Mouse (Mus musculus): Measurements from ENCODE around the gene Rbm12. TPM values are rescaled to one million over a fixed set of nuclear protein-coding genes. Genes with fewer than 3 reads are reported as not detected.

The Rbm12 gene
- total and polyA plus RNA-seq, 3 experiments = 9.6 to 36.5 (median 20.7) TPM

DNA sequence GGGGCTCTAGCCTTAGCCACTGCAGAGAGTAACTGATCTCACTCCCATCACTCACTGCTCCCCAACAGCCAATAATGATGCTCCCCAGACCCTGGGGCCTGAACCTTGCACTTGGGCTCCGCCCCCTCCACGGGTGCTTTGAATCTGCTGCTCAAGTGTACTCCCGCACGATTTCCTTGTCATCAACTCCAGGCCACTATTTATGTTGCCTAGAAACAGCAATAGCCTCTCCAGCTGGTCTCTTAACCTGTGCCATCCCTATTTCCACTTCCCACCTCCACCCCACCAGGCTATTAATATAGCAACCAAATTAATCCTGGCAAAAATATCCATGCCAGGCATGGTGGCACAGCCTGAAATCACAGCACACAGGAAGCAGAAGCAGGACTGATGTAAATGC lies 32.1 kb downstream of the Rbm12 start:
- no peaks in the 10 kb centered on the region for H3K79me2 ChIP-seq (replicated peaks; ENCODE audit: control insufficient read depth, extremely low read depth, insufficient read depth, poor library complexity, severe bottlenecking)
- no peak overlapping the region for H3K4me3 ChIP-seq (replicated peaks in 1 of 3; ENCODE audit: low read depth in 2 of 3, low read length in 2 of 3, poor library complexity in 1 of 3)
- DNase-seq (ENCODE audit: extremely low read depth) = no peak
- H3K27ac ChIP-seq (ENCODE audit: insufficient read depth, low read depth) = no peak overlapping the region
- in situ Hi-C loops (cut with MboI; ENCODE audit: low pct_ligation_motif_present, low pct_unique_long_range_greater_than_20kb, low sequenced_read_pairs) = no loop called here
- no peak overlapping the region for H3K4me2 ChIP-seq (ENCODE audit: insufficient read depth, low read depth, poor library complexity, severe bottlenecking)
- no peak overlapping the region for H3K9ac ChIP-seq (ENCODE audit: insufficient read depth, low read depth)
- dilution Hi-C loops (cut with MboI; ENCODE audit: extremely low pct_ligation_motif_present, extremely low pct_unique_long_range_greater_than_20kb, low sequenced_read_pairs) = no loop called here
- TF ChIP-seq CHD2 (IDR thresholded peaks at IDR 0.05; ENCODE audit: low read length) = no peak
- TF ChIP-seq MAZ (IDR thresholded peaks at IDR 0.05; ENCODE audit: low read depth, low read length) = no peak
- TF ChIP-seq E2F4 (IDR thresholded peaks at IDR 0.05; ENCODE audit: insufficient replicate concordance, low read depth, low read length) = no peak
- TF ChIP-seq ZNF384 (IDR thresholded peaks at IDR 0.05; ENCODE audit: low read depth, low read length) = no peak
- no peak for TF ChIP-seq ZKSCAN1 (IDR thresholded peaks at IDR 0.05; ENCODE audit: borderline replicate concordance, low read depth, low read length)
- TF ChIP-seq ZMIZ1 (IDR thresholded peaks at IDR 0.05; ENCODE audit: low read depth, low read length) = no peak
- TF ChIP-seq USF1 (IDR thresholded peaks at IDR 0.05; ENCODE audit: low read depth, low read length) = no peak
- no peak for TF ChIP-seq UBTF (IDR thresholded peaks at IDR 0.05; ENCODE audit: low read depth, low read length)
- TF ChIP-seq KAT2A (IDR thresholded peaks at IDR 0.05; ENCODE audit: insufficient replicate concordance, low read length) = no peak
- TF ChIP-seq TBP (conservative IDR thresholded peaks at IDR 0.05; ENCODE audit: low read depth, low read length) = no peak
- no peak for TF ChIP-seq MEF2A (IDR thresholded peaks at IDR 0.05; ENCODE audit: borderline replicate concordance, low read depth, low read length)
- no peak for TF ChIP-seq IRF4 (IDR thresholded peaks at IDR 0.05; ENCODE audit: low read depth, low read length)
- no peak for TF ChIP-seq RCOR1 (conservative IDR thresholded peaks at IDR 0.05; ENCODE audit: low read depth, low read length)
- TF ChIP-seq MAFK (IDR thresholded peaks at IDR 0.05; ENCODE audit: insufficient replicate concordance, low read length) = no peak
- no peak for TF ChIP-seq BHLHE40 (IDR thresholded peaks at IDR 0.05; ENCODE audit: low read depth, low read length)
- H3K4me1 ChIP-seq (ENCODE audit: control insufficient read depth in 1 of 2, insufficient read depth in 2 of 2) = no peaks in the 10 kb centered on the region
- H3K27me3 ChIP-seq (replicated peaks) = no peaks in the 10 kb centered on the region
- no peaks in the 10 kb centered on the region for H3K9me3 ChIP-seq (replicated peaks; ENCODE audit: low read length)
- H3K36me3 ChIP-seq (replicated peaks in 1 of 2; ENCODE audit: control insufficient read depth in 1 of 2, insufficient read depth in 1 of 2, low read length in 1 of 2) = peaks cover 41 to 58% of the 10 kb centered on the region in 2 experiments

DNA sequence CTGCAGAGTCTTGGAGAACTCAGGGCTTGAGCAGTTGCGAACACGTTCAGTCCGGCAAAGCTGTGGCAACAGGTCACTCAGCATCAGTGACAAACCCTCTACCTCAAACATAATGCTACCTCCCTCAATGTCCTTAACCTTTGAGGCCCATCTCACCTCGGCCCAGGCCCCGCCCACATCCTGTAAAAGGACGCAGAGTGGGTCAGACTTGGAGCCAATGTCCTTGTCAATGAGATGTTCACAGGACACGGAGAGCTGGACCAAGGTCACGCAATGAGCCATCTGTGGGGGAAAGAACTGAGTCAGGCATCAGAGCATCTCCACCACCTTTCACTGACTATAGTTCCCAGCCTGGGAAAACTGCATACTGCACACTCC lies 32.6 kb downstream of the Rbm12 start:
- in situ Hi-C loops (cut with MboI; ENCODE audit: low pct_ligation_motif_present, low pct_unique_long_range_greater_than_20kb, low sequenced_read_pairs) = no loop called here
- TF ChIP-seq NRF1 (IDR thresholded peaks at IDR 0.05; ENCODE audit: low read depth, low read length) (no peak), MAFK (IDR thresholded peaks at IDR 0.05; ENCODE audit: insufficient replicate concordance, low read length) (no peak), JUN (IDR thresholded peaks at IDR 0.05; ENCODE audit: insufficient read depth, low read depth, low read length) (no peak), MYC (IDR thresholded peaks at IDR 0.05; ENCODE audit: low read depth, low read length) (no peak), CHD1 (IDR thresholded peaks at IDR 0.05; ENCODE audit: low read depth, low read length) (no peak), ZMIZ1 (IDR thresholded peaks at IDR 0.05; ENCODE audit: low read depth, low read length) (no peak), EP300 (IDR thresholded peaks at IDR 0.05; ENCODE audit: low read length) (no peak), HCFC1 (IDR thresholded peaks at IDR 0.05; ENCODE audit: low read depth, low read length) (no peak), ZC3H11A (IDR thresholded peaks at IDR 0.05; ENCODE audit: low read depth, low read length) (no peak), GABPA (IDR thresholded peaks at IDR 0.05; ENCODE audit: insufficient replicate concordance, low read depth, low read length) (no peak), ZNF384 (IDR thresholded peaks at IDR 0.05; ENCODE audit: low read depth, low read length) (no peak), KAT2A (IDR thresholded peaks at IDR 0.05; ENCODE audit: insufficient replicate concordance, low read length) (no peak), MAX (IDR thresholded peaks at IDR 0.05; ENCODE audit: low read length) (no peak), MXI1 (IDR thresholded peaks at IDR 0.05; ENCODE audit: low read depth, low read length) (no peak)
- dilution Hi-C loops (cut with MboI; ENCODE audit: extremely low pct_ligation_motif_present, extremely low pct_unique_long_range_greater_than_20kb, low sequenced_read_pairs) = no loop called here

More for the DNA sequence above, 32.6 kb downstream of the Rbm12 start:
- H3K4me1 ChIP-seq (ENCODE audit: control insufficient read depth in 1 of 2, insufficient read depth in 2 of 2) = no peaks in the 10 kb centered on the region
- no peaks in the 10 kb centered on the region for H3K79me2 ChIP-seq (replicated peaks; ENCODE audit: control insufficient read depth, extremely low read depth, insufficient read depth, poor library complexity, severe bottlenecking)
- no peak overlapping the region for H3K4me2 ChIP-seq (ENCODE audit: insufficient read depth, low read depth, poor library complexity, severe bottlenecking)
- no peaks in the 10 kb centered on the region for H3K27me3 ChIP-seq (replicated peaks)
- no peak overlapping the region for H3K4me3 ChIP-seq (replicated peaks in 1 of 3; ENCODE audit: low read depth in 2 of 3, low read length in 2 of 3, poor library complexity in 1 of 3)
- H3K27ac ChIP-seq (ENCODE audit: insufficient read depth, low read depth) = no peak overlapping the region
- H3K9ac ChIP-seq (ENCODE audit: insufficient read depth, low read depth) = no peak overlapping the region
- peaks cover 43 to 62% of the 10 kb centered on the region in 2 experiments for H3K36me3 ChIP-seq (replicated peaks in 1 of 2; ENCODE audit: control insufficient read depth in 1 of 2, insufficient read depth in 1 of 2, low read length in 1 of 2)
- H3K9me3 ChIP-seq (replicated peaks; ENCODE audit: low read length) = no peaks in the 10 kb centered on the region
- DNase-seq (ENCODE audit: extremely low read depth) = no peak

All from CH12.LX (cell line).